Mouse (Mus musculus) spleen, postnatal 14 days (tissue): ENCODE measurements around the gene Cers5.
"Not testable (repeated sequence)": the region's sequence is repeated elsewhere in the genome, so short reads cannot be mapped to it uniquely, and the experiment has no call there.

Experiments
- DNase-seq, 2 experiments: peaks; one replicate each; pipeline ENCODE4 v3.0.0; 2021 to 2022; ENCODE audit warnings: low spot score in 2 of 2

Cers5 gene

DNA sequence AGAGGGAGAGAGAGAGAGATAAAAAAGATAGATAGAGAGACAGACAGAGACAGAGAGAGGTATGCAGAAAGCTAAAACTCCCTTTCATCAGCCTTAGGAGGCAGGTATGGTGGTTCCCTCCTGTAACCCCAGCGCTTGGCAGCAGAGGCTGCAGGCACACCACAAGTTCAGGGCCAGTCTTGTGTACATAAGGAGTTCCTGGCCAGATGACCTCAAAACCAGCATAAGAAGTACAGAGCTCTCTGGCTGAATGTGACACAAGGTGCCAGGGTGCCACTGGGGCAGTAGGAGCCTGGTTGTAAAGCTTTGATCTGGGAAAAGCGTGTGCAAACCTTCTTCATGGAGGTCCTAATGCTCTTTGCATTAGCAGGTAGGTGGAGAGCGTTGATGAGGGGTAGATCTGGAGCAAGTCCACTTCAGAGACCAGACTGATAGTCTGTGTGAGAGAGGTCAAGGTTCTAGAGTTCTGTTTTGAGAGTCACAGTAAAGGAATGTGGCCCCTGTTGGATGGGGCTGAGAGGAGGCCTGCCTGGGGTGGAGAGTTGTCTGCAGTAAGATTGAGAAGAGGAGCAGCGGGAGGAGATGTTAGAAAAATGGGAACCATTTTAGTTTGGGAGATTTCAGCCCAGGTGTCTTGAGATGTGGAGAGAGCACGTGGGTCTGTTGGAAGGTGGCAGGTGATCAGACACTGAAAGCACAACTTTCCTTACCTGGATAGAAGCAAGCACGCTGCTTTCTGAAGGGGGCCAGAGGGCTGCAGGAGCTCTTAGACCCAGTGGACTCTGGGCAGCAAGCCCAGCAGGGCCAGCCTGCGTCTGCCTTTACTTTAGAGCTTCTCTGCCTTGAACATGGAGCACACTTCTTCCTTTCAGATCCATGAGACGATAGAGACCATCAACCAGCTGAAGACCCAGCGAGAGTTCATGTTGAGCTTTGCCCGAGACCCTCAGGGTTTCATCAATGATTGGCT, 62.2 kb downstream of the Cers5 start:
- DNase-seq, result no peak

DNA sequence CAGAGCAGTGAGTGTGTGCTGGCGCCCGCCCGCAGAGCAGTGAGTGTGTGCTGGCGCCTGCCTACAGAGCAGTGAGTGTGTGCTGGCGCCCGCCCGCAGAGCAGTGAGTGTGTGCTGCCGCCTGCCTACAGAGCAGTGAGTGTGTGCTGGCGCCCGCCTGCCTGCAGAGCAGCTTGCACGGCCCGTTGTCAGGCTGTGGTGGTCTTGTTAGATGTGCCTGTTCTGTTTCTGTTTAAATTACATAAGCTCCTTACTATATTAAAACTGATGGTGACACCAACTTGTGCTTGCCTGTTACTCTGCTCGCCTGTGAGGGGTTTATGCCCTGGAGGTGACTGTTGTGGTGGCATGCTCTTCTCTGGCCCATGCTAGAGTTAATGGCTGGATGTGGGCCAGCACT, 64.5 kb downstream of the Cers5 start:
- no peak for DNase-seq

- peak in 1 of 2 experiments; percentile 56 for DNase-seq
Measured at GRCm38 (mm10) chr15:99705440-99706048, 67.1 kb downstream of the Cers5 start, which contains the start of gene Gm17349. Gene Gm17349 (minus strand): TSS chr15:99705490.

- DNase-seq, result no peak
Measured at GRCm38 (mm10) chr15:99704881-99705280, 67.8 kb downstream of the Cers5 start.

- no peak for DNase-seq
Measured at GRCm38 (mm10) chr15:99704041-99704681, 68.5 kb downstream of the Cers5 start.

DNA sequence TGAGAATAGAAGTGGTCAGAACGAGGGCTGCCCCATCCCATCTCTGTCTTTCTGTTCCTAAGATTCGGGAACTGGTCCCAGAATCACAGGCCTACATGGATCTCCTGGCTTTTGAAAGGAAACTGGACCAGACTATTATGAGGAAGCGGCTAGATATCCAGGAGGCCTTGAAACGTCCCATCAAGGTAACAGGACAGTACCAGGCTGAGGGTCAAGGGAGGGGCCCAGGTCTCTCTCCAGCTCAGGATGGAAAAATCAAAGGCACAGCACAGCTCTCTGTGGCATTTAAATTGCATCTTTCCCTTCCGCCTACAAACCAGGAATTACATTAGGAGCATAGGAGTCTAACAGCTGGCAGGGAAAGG, 69.0 kb downstream of the Cers5 start:
- no peak for DNase-seq

GRCm38 (mm10) chr15:99703104-99703503, 69.6 kb downstream of the Cers5 start:
- DNase-seq, result no peak

DNA sequence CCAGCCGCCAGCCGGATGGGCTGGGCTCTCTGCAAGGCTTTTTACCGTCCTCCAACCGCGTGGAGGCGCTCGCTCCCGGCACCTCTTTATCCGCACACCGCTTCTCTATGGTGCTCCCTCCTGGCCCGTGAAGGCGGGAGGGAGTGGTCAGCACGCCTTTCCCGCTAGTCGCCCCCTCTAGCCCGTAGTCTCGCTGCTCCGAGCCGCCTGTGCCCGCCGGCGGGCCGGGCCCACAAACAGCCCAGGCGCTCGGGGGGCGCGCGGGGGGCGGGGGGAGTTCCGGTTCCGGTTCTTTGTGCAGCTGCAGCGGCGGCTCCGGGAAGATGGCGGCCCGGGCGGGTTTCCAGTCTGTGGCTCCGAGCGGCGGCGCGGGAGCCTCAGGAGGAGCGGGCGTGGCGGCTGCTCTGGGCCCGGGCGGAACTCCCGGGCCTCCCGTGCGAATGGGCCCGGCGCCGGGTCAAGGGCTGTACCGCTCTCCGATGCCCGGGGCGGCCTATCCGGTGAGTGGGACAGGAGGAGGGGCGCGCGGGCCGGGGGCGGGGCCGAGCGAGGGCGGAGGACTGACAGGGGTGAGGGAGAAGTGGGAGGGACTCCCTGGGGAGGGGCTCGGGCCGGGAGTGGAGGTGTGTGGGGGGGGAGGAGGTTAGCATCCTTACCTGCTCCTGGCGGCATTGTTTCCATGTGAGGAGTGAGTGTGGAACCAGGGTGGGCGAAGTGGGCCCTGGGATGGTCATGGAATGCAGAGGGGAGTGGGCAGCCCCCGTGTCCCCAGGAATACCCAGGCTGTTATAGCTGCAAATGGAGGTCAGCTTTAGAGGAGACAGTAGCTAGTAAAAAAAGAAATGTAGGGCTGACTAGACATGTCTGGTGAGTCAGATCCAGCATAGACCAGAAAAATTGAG, 70.4 kb downstream of the Cers5 start, which contains the start of gene Smarcd1:
Smarcd1 (plus strand) TSS at position 131 of the 902 bp plus-strand sequence.
- DNase-seq, result peak; percentile 93 to 95

DNA sequence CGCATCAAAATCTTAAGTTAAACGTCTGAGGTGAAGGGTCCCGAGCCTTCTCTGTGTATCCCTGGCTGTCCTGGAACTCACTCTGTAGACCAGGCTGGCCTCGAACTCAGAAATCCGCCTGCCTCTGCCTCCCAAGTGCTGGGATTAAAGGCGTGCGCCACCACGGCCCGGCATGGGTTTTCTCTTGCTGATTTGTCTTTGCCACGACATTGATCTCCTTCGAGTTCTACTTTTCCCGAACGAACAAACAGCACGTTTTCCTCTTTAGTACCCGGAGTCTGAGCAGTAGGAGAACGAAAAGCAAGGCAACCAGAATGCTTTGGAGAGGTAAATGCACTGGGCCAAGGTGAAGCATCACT, 71.1 kb downstream of the Cers5 start:
- DNase-seq, result not testable (repeated sequence)

DNA sequence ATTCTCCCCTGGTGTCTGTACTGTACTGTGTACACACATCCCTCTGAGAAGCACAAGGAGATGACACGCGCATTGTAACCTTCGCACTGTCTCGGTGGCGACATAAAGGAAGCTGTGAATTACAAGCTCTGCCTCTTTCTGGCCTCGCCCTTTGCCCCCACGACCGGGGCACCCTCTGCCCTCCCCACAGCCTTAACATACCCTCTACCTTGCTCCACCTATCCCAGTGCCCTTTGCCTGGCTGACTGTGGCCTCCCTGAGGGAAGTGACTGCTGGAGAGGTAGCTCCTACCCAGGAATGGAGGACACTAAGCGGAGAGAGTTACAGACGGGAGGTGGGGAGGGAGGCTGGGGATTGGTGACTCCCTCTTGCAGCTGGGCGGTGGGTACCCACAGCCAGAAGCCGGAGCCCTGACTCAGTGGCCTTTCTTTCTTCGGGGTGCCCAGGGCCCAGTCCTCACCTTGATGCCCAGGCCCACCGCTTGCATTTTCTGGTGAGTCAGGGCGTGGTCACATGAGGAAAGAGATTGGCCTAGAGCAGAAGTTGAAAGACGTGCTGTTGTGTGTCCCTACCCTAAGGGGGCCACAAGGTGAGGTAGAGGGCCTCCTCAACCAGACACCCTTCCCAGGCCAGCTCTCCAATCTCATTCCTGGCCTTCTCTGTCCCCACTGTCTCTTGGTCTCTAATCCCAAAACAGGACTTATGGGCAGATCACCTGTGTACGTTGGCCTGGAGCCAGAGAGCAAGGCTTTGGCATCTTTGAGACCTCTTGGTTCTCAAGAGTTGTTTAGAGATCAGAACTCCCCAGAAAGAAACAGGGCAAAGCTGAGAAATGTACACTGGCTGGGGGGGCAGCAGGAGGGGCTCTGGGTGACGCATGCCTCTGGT, 72.2 kb downstream of the Cers5 start:
- DNase-seq, result no peak

DNA sequence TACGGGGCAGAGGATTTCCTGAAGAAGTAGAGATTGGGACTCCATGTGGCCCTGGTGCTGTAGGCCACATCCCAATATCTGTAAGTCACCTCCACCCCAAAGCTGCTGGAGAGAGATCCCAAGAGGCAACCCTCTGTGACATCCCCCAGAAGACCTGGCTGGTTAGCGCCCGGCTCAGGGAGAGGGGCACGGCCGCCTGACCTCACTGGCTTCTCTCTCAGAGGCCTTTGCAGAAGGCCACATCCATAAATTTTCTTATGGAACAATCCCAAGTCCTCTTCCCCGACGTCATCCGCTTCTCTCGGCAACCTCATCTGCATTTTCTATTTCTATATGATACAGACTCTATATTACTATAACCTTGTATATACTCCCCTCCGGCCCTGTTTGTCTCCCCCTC, 73.0 kb downstream of the Cers5 start:
- no peak for DNase-seq

- DNase-seq, result no peak
Measured at GRCm38 (mm10) chr15:99698533-99699085, 74.1 kb downstream of the Cers5 start.

DNA sequence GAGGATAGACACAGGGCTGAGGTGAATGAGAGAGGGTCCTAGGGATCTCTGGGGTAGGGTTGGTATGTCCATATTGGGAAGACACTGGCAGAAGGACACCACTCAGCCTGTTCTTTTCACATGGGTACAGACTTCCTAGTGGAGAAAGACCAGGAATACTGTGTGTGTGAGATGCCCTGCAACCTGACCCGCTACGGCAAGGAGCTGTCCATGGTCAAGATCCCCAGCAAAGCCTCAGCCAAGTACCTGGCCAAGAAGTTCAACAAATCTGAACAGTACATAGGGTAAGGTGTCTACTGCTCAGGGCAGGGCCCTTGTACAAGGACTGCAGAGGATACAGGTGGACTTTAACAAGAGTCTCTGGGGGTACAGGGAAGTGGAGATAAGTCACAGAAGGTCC, 75.4 kb downstream of the Cers5 start:
- DNase-seq, result no peak

- DNase-seq, result no peak
Measured at GRCm38 (mm10) chr15:99691976-99692375, 80.7 kb downstream of the Cers5 start.

DNA sequence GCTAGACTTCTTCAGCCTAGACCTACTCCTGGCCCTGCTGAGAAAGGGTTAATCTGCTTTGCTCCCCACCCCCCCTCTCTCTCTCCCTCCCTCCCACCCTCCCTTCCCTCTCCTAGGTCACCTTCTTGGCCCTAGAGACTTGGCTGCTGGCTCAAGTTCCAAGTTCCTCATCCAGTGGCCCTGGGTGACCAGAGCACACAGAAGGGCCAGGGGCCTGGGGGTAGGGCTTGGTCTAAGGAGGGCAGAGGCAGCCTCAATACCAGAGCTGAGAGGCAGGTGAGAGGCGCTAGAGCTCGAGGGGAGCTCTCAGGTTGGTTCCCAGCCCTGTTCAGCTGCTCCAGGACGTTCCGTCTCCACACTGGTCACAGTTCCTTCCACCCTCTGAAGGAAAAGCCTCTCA, 81.8 kb downstream of the Cers5 start:
- DNase-seq, result no peak

GRCm38 (mm10) chr15:99688712-99689111, 84.0 kb downstream of the Cers5 start:
- peak in 1 of 2 experiments; percentile 20 for DNase-seq
